Mouse (Mus musculus) embryonic fibroblast, embryonic 13.5 days (primary cell): ENCODE results near the gene Grik2.

ENCODE experiments used
- CTCF ChIP-seq: IDR thresholded peaks from 2 replicates; pipeline ENCODE4 v1.5.1; 2011; ENCODE audit warnings: mild to moderate bottlenecking, control low read depth, low read length, moderate library complexity, borderline replicate concordance; ENCODE audit not compliant: insufficient read depth
- POLR2A ChIP-seq: IDR thresholded peaks from 2 replicates; pipeline ENCODE4 v1.6.1; 2011; ENCODE audit warnings: low read depth, mild to moderate bottlenecking, control low read depth, low read length, moderate library complexity

DNA sequence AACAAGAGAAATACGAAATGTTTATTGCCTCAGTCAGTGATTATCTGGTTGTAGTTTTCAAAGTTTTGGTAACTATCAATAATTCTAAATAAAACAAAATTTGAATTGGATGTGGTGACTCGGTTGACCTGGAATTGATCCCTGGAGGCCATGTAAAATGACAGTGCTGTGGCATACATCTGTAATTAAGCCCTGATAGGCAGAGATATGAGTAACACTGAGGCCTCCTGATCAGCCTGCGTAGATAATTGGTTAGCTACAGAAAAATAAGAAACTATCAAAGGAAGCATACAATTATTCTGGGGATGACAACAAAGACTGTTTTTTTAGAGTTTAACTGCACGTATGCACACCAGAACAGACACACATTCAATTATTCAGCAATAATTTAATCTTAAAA, 634.4 kb downstream of the Grik2 start:
- TF ChIP-seq POLR2A (no peak), CTCF (no peak)
